Mouse (Mus musculus) forebrain, embryonic 11.5 days (tissue): ENCODE measurements around the gene Casp6. TPM values are rescaled to one million over a fixed set of nuclear protein-coding genes. Genes with fewer than 3 reads are reported as not detected.

Experiments used
- ATAC-seq: fragments of 200-750 bp; cut with Nextera tagmentation; replicated peaks from 2 replicates; pipeline ENCODE4 v1.8.0; 2017; ENCODE audit warnings: moderate TSS enrichment; ENCODE audit not compliant: low FRiP score
- DNase-seq: peaks from one replicate; pipeline ENCODE4 v3.0.0-alpha.2; 2017; ENCODE audit warnings: low spot score
- H3K27ac ChIP-seq: fragments of 300-500 bp; sonication (generic); 2 replicates; pipeline ENCODE4 v1.5.1; 2014; ENCODE audit warnings: low read depth, low read length
- H3K27me3 ChIP-seq: fragments of 300-500 bp; sonication (generic); 2 replicates; pipeline ENCODE4 v1.6.1; 2014; ENCODE audit warnings: mild to moderate bottlenecking, low read length, mixed read lengths; ENCODE audit not compliant: control insufficient read depth, insufficient read depth
- H3K36me3 ChIP-seq: fragments of 300-500 bp; sonication (generic); 2 replicates; pipeline ENCODE4 v1.6.1; 2014; ENCODE audit warnings: mild to moderate bottlenecking, low read length, moderate library complexity, mixed read lengths; ENCODE audit not compliant: control insufficient read depth, insufficient read depth
- H3K4me1 ChIP-seq: fragments of 300-500 bp; sonication (generic); replicated peaks from 2 replicates; pipeline ENCODE4 v1.6.1; 2014; ENCODE audit warnings: low read length, mixed read lengths; ENCODE audit not compliant: control insufficient read depth, insufficient read depth
- H3K4me2 ChIP-seq: fragments of 300-500 bp; sonication (generic); 2 replicates; pipeline ENCODE4 v1.6.1; 2014; ENCODE audit warnings: low read depth, mild to moderate bottlenecking, low read length, moderate library complexity, mixed read lengths; ENCODE audit not compliant: severe bottlenecking
- H3K4me3 ChIP-seq: fragments of 300-500 bp; sonication (generic); 2 replicates; pipeline ENCODE4 v1.5.1; 2014; ENCODE audit warnings: low read depth, low read length
- H3K9ac ChIP-seq: fragments of 300-500 bp; sonication (generic); 2 replicates; pipeline ENCODE4 v1.6.1; 2014; ENCODE audit warnings: low read length
- H3K9me3 ChIP-seq: fragments of 300-500 bp; sonication (generic); 2 replicates; pipeline ENCODE4 v1.6.1; 2016; ENCODE audit warnings: low read length, mixed read lengths; ENCODE audit not compliant: control insufficient read depth
- WGBS: fragments of 180-500 bp; shearing (Covaris S2); extraction: QIAGEN DNeasy Blood & Tissue Kit; methylation state at CpG from one replicate; pipeline ENCODE4 v1.1.7; 2014; 5-methylcytosine and 5-hydroxymethylcytosine counted together
- polyA plus RNA-seq: library from polyadenylated mRNA; unstranded; fragments of >200 nt; fragmentation: Nextera tagmentation; extraction: Ambion mirVana; gene quantifications from 2 replicates; pipeline ENCODE4 v1.2.1, GENCODE M21; 2014

Casp6 gene
- polyA plus RNA-seq, 1 experiment from 2014 or later, result 62.8 TPM

DNA sequence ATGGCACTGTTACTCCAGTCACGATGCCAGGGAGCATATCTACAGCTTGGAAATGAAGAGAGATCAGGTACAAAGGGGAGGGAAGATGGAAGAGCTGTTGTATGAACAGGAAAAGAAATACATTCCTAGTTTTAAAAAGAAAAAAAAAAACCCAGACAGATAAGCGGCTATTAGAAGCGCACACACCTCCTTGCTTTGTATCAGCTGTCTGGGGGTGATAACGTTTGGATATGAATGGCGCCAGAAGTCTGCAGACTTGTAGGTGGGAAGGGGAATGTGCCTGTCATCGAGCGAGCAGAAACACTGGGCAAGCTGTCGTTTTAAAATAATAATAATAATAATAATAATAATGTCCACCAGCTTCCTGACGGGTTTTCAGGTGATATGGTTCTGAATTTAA lies 15.6 kb upstream of the Casp6 start:
- no peak for DNase-seq
- WGBS, result 95% methylated on average over 9 of the region's 9 CpGs

DNA sequence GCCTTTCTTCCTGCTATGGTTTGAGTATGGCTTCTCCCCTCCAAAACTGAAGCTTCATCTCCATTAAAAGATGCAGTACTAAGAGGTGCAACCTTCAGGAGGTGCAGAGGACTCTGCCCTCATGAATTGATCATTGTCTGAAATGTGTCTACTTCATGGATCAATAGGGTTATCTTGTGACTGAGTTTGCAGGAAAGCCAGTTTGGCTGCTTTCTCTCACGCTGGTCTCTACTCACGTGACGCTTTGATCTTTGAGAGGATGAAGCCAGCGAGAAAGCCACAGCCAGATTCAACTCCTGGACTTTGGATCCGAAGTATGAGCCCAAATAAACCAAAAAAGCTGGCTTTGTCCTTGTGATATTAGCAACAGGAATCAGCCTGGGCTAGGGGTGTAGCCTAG lies 14.8 kb upstream of the Casp6 start:
- H3K27ac ChIP-seq, result no peak overlapping the region
- ATAC-seq (no peak), DNase-seq (no peak)
- no peak overlapping the region for H3K4me2 ChIP-seq
- H3K36me3 ChIP-seq, result no peaks in the 10 kb centered on the region
- no peaks in the 10 kb centered on the region for H3K4me1 ChIP-seq
- no peak overlapping the region for H3K4me3 ChIP-seq
- no peaks in the 10 kb centered on the region for H3K27me3 ChIP-seq
- no peaks in the 10 kb centered on the region for H3K9me3 ChIP-seq
- WGBS, result 84% methylated on average over 5 of the region's 5 CpGs
- no peak overlapping the region; the same call in 1 of the 2 replicates for H3K9ac ChIP-seq

More for the DNA sequence above, 15.6 kb upstream of the Casp6 start:
- Histone ChIP-seq H3K36me3 (no peaks in the 10 kb centered on the region), H3K27me3 (no peaks in the 10 kb centered on the region), H3K9ac (no peak overlapping the region), H3K4me1 (no peaks in the 10 kb centered on the region), H3K4me2 (no peak overlapping the region), H3K4me3 (no peak overlapping the region), H3K9me3 (no peaks in the 10 kb centered on the region), H3K27ac (no peak overlapping the region)
- no peak for ATAC-seq

DNA sequence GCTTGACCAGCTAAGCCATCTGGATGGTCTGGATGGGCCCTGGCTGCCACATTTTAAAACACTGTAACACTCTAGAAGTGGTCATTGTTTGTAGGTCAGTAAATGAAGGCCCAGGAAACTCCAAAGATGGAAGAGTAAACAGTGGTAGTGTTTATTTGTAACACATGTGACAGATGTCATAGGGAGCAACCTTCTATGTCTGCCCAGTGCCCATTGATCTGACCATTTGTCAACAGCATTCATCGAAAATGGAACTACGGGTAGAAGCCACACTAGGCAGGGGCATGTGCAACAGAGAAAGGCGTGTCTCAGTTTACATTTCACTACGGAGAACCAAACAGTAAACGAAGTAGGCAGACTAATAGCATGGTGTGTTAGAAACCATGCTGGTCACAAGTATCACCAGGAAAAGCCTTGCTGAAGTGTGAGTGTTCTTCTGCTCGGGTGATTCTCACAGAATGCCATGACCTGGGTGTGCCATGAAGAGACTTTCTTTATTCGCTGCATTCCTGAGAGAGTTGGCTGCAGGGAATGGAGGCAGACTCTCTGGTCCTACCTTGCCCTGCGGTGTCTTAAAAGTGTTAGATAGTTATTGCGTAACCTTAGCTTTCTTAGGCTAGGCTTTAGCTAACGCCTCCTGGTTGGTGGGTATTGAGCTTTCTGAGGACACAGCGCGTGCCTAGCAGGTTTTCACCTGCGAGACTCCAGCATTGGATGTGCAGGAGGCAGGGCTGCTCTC lies 13.3 kb upstream of the Casp6 start:
- Histone ChIP-seq H3K27me3 (no peaks in the 10 kb centered on the region), H3K4me2 (no peak overlapping the region), H3K4me3 (no peak overlapping the region), H3K9ac (no peak overlapping the region), H3K36me3 (no peaks in the 10 kb centered on the region), H3K9me3 (no peaks in the 10 kb centered on the region), H3K4me1 (no peaks in the 10 kb centered on the region), H3K27ac (no peak overlapping the region)
- DNase-seq (no peak), ATAC-seq (no peak)
- 88% methylated on average over 13 of the region's 13 CpGs for WGBS

DNA sequence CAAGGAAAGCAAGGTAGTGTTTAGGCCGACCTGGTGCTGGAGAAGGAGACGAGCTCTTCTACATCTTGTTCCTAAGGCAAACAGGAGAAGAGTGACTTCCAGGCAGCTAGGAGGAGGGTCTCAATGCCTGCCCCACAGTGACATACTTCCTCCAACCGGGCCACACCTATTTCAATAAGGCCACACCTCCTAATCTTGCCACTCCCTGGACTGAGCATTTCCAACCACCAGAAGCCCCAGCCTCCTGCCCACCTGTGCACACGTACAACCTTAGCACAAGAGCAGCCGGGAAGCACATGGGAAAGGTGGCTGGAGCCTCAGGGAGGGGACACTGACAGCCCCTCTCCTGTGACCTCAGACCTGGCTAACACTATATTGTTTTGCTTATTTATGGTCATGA lies 9.2 kb upstream of the Casp6 start:
- WGBS, result 78% methylated on average over 5 of the region's 5 CpGs
- H3K4me3 ChIP-seq, result no peak overlapping the region
- no peaks in the 10 kb centered on the region for H3K27me3 ChIP-seq
- H3K36me3 ChIP-seq, result no peaks in the 10 kb centered on the region
- H3K9ac ChIP-seq, result no peak overlapping the region
- no peaks in the 10 kb centered on the region for H3K9me3 ChIP-seq
- H3K27ac ChIP-seq, result no peak overlapping the region
- no peaks in the 10 kb centered on the region for H3K4me1 ChIP-seq
- no peak for DNase-seq
- no peak for ATAC-seq
- H3K4me2 ChIP-seq, result no peak overlapping the region

DNA sequence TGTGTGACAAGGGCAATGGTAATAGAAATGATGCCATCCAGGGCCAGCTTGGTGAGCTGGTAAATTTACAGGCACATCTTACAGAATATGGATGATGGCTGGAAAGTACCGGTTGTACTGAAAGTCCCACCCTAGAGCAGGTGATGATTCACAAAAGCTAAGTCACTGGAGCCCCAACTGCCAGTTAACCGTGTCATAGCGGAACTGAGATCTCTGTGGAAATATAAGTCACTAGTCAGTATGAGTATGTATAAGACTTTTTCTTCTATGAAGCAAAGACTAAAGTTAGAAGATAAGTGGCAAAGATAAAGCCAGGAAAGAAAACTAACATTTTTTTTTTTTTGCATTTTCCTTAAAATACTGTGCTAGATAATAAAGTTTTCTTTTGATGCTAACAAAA lies 8.1 kb upstream of the Casp6 start:
- H3K9ac ChIP-seq, result no peak overlapping the region
- ATAC-seq, result no peak

DNA sequence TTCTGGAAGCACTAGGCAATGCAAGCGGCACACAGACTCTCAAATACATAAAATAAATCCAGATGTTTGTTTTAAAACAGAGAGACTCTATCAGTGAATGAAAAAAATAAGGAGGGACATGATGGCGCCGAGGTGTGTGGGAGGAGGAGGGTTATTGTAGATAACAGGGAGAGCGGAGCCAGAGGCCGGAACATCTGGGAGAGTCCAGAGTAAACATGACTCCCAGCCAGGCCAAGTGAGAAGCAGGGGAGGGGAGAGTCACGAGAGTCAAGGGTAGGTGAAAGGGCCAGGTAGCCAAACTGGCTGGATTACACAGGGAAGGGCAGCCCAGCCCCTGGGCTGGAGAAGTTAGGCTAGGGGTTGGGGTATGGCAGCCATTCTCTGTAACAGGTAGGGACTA lies 4.6 kb upstream of the Casp6 start:
- no peak overlapping the region for H3K4me2 ChIP-seq
- WGBS, result 90% methylated on average over 6 of the region's 6 CpGs
- H3K27ac ChIP-seq, result no peak overlapping the region
- H3K36me3 ChIP-seq, result no peaks in the 10 kb centered on the region
- DNase-seq, result no peak
- no peak overlapping the region for H3K9ac ChIP-seq
- no peaks in the 10 kb centered on the region for H3K9me3 ChIP-seq
- H3K4me1 ChIP-seq, result peaks cover 3% of the 10 kb centered on the region
- H3K27me3 ChIP-seq, result no peaks in the 10 kb centered on the region
- H3K4me3 ChIP-seq, result no peak overlapping the region
- no peak for ATAC-seq

More for the DNA sequence above, 8.1 kb upstream of the Casp6 start:
- H3K36me3 ChIP-seq, result no peaks in the 10 kb centered on the region
- no peak overlapping the region for H3K27ac ChIP-seq
- H3K4me1 ChIP-seq, result no peaks in the 10 kb centered on the region
- no peaks in the 10 kb centered on the region for H3K9me3 ChIP-seq
- no peaks in the 10 kb centered on the region for H3K27me3 ChIP-seq
- no peak overlapping the region for H3K4me3 ChIP-seq
- 94% methylated on average over 3 of the region's 3 CpGs for WGBS
- no peak for DNase-seq
- no peak overlapping the region for H3K4me2 ChIP-seq

DNA sequence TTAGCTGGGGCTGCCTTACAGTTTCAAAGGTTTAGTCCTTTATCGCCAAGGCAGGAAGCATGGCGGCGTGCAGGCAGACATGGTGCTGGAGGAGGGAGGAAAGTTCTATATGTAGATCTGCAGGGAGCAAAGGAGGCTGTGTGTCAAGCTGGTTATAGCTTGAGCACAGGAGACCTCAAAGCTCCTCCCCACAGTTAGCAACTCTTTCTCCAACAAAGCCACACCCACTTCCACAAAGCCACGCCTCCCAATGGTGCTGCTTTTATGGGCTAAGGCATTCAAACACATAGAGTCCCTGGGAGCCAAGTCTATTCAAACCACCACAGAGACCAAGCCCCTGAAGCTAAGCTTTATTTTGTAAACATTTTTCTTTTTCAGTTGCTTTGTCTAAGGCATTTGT lies 2.3 kb upstream of the Casp6 start:
- H3K36me3 ChIP-seq, result no peaks in the 10 kb centered on the region
- H3K4me2 ChIP-seq, result no peak overlapping the region
- no peak overlapping the region for H3K9ac ChIP-seq
- no peak overlapping the region for H3K27ac ChIP-seq
- H3K27me3 ChIP-seq, result no peaks in the 10 kb centered on the region
- no peak overlapping the region for H3K4me3 ChIP-seq
- 62% methylated on average over 4 of the region's 4 CpGs for WGBS
- H3K4me1 ChIP-seq, result peaks cover 11% of the 10 kb centered on the region
- DNase-seq (no peak), ATAC-seq (no peak)
- no peaks in the 10 kb centered on the region for H3K9me3 ChIP-seq

DNA sequence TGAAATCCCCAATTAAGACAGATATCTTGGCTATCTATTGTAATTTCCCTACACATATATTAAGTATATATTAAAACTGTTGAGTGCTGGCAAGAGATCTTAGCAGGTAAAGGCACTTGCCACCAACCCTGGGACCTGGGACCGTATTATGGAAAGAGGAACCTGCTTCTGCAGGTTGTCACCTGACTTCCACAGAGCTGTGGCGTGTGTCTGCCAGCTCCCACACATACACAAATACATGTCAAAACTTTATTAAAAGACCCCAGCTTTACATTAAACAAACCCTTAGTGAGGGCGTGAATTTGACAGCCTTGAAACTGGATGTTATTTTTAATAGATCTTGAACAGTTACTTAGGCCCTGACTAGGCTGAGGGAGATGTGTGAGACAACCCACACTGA lies 2.1 kb downstream of the Casp6 start:
- 96% methylated on average over 3 of the region's 3 CpGs for WGBS
- Histone ChIP-seq H3K9ac (no peak overlapping the region), H3K4me2 (no peak overlapping the region), H3K36me3 (no peaks in the 10 kb centered on the region), H3K4me3 (no peak overlapping the region), H3K27ac (no peak overlapping the region), H3K4me1 (peaks cover 11% of the 10 kb centered on the region), H3K9me3 (no peaks in the 10 kb centered on the region), H3K27me3 (no peaks in the 10 kb centered on the region)
- ATAC-seq, result no peak
- no peak for DNase-seq

DNA sequence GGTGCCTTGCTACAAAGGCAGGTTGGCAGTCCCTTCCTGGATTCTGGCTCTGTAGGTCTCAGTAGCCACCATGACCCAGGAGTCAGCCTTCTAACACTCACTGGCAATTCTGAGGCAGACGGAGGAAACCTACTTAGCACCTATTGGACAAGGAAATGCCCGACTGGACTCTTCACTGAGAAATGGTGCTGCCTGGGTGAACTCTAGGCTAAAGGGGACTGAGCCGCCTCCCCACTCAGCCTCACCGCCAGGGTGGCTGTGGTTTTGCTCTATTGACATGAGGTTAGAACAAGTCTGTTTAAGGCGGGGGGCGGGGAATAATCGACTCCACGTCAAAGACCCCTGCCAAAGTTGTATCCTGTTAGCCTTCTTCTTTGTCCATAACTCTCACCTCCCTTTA lies 2.6 kb downstream of the Casp6 start:
- H3K4me1 ChIP-seq, result peaks cover 11% of the 10 kb centered on the region
- no peak overlapping the region for H3K9ac ChIP-seq
- H3K27ac ChIP-seq, result no peak overlapping the region
- no peaks in the 10 kb centered on the region for H3K36me3 ChIP-seq
- H3K4me3 ChIP-seq, result no peak overlapping the region
- ATAC-seq, result no peak
- no peak for DNase-seq
- 86% methylated on average over 8 of the region's 8 CpGs for WGBS
- H3K27me3 ChIP-seq, result no peaks in the 10 kb centered on the region
- H3K4me2 ChIP-seq, result no peak overlapping the region
- H3K9me3 ChIP-seq, result no peaks in the 10 kb centered on the region
